Mouse (Mus musculus) MEL (cell line): ENCODE results near the gene Rabgap1l.

Source experiments
- CTCF ChIP-seq, 3 experiments: IDR thresholded peaks in 2 of 3; conservative IDR thresholded peaks in 1 of 3; 2 replicates each; pipeline ENCODE4 v1.5.1; 2011 to 2012; ENCODE audit warnings: low read length in 3 of 3, low read depth in 2 of 3, mild to moderate bottlenecking in 2 of 3, improper control_type of control experiment in 1 of 3, inconsistent platforms in 1 of 3, mixed read lengths in 1 of 3, moderate library complexity in 1 of 3; ENCODE audit not compliant: control insufficient read depth in 1 of 3, insufficient read depth in 1 of 3, poor library complexity in 1 of 3, severe bottlenecking in 1 of 3
- GATA1 ChIP-seq: IDR thresholded peaks from 2 replicates; pipeline ENCODE4 v1.6.1; 2011; ENCODE audit warnings: low read depth, low read length, improper control_type of control experiment
- HCFC1 ChIP-seq: IDR thresholded peaks from 2 replicates; pipeline ENCODE4 v1.6.1; 2012; ENCODE audit warnings: low read depth, mild to moderate bottlenecking, inconsistent platforms, low read length, improper control_type of control experiment, moderate library complexity
- JUND ChIP-seq: IDR thresholded peaks from 2 replicates; pipeline ENCODE4 v1.6.1; 2011; ENCODE audit warnings: low read depth, mild to moderate bottlenecking, improper control_type of control experiment, low read length
- MYB ChIP-seq: IDR thresholded peaks from 2 replicates; pipeline ENCODE4 v1.6.1; 2011; ENCODE audit warnings: mild to moderate bottlenecking, low read depth, low read length, improper control_type of control experiment
- POLR2A ChIP-seq, 2 experiments: IDR thresholded peaks; 2 replicates each; pipeline ENCODE4 v1.6.1; 2011 to 2012; ENCODE audit warnings: low read length in 2 of 2, mild to moderate bottlenecking in 2 of 2, control low read depth in 1 of 2, improper control_type of control experiment in 1 of 2, low read depth in 1 of 2, moderate library complexity in 1 of 2; ENCODE audit not compliant: control insufficient read depth in 1 of 2, insufficient read depth in 1 of 2, poor library complexity in 1 of 2
- TAL1 ChIP-seq: IDR thresholded peaks from 2 replicates; pipeline ENCODE4 v1.6.1; 2012; ENCODE audit warnings: mild to moderate bottlenecking, inconsistent platforms, low read length, moderate library complexity, mixed read lengths
- UBTF ChIP-seq: IDR thresholded peaks from 2 replicates; pipeline ENCODE4 v1.6.1; 2012; ENCODE audit warnings: low read depth, mild to moderate bottlenecking, inconsistent platforms, low read length, improper control_type of control experiment, moderate library complexity, borderline replicate concordance; ENCODE audit not compliant: insufficient read depth
- USF2 ChIP-seq, 2 experiments: IDR thresholded peaks; 2 replicates each; pipeline ENCODE4 v1.6.1; 2011 to 2012; ENCODE audit warnings: improper control_type of control experiment in 2 of 2, low read length in 2 of 2, borderline replicate concordance in 1 of 2, inconsistent platforms in 1 of 2, low read depth in 1 of 2, mild to moderate bottlenecking in 1 of 2; ENCODE audit not compliant: insufficient read depth in 1 of 2

GRCm38 (mm10) chr1:160263630-160264346 is 529.2 kb downstream of the Rabgap1l start:
- TF ChIP-seq CTCF (IDR thresholded peaks at IDR 0.05 in 2 of 3, conservative IDR thresholded peaks at IDR 0.05 in 1 of 3; ENCODE audit: control insufficient read depth in 1 of 3, insufficient read depth in 1 of 3, low read depth in 2 of 3, low read length in 3 of 3, poor library complexity in 1 of 3, severe bottlenecking in 1 of 3) (no peak), HCFC1 (no peak), USF2 (IDR thresholded peaks at IDR 0.05; ENCODE audit: borderline replicate concordance in 1 of 2, insufficient read depth in 1 of 2, low read depth in 1 of 2, low read length in 2 of 2) (no peak), POLR2A (IDR thresholded peaks at IDR 0.05; ENCODE audit: control insufficient read depth in 1 of 2, insufficient read depth in 1 of 2, low read depth in 1 of 2, low read length in 2 of 2, poor library complexity in 1 of 2) (no peak), MYB (no peak), GATA1 (no peak), JUND (no peak), TAL1 (no peak), UBTF (no peak)
